Comparison of ENCODE assay signal across 8 mouse cellular contexts in the genomic region with DNA sequence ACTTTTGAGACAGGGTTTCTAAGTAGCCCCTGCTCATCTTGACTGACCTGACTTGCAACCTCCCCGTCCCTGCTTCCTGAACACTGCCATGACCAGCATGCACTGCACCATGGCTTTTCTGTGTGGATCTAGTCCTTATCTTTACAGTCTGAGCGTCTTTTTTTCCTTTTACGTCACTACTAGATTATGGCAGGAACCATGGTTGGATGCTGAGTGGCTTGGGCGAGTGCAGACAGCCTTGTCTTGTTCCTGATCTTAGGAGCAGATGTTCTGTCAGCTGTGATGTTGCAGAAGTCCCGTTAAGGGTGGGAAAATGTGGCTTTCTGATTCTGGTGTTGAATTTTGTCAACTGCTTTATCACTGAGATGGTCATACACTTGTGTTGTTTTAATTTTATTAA. TPM values are rescaled to one million over a fixed set of nuclear protein-coding genes. Genes with fewer than 3 reads are reported as not detected.
DNase-seq lines count a peak whose midpoint lies in the region; ATAC-seq and TF ChIP-seq lines count a peak whose summit lies in the region.

No protein-coding gene starts in this region.

- H3K4me1 ChIP-seq in G1E (ENCODE audit: insufficient read depth, low read depth, low read length) = peaks cover 42% of the 10 kb centered on the region
- peaks cover 75% of the 10 kb centered on the region for H3K4me1 ChIP-seq in hindbrain, embryonic 10.5 days (replicated peaks)

- no peak for TF ChIP-seq CTCF in G1E (IDR thresholded peaks at IDR 0.05; ENCODE audit: low read depth, low read length)

- WGBS in hindbrain, embryonic 10.5 days = 30% methylated on average over 5 of the region's 5 CpGs

- peak overlapping the region; percentile 89 for H3K27ac ChIP-seq in hindbrain, embryonic 10.5 days

- peaks cover 4% of the 10 kb centered on the region for H3K9me3 ChIP-seq in G1E (replicated peaks)
- no peaks in the 10 kb centered on the region for H3K9me3 ChIP-seq in hindbrain, embryonic 10.5 days

- peaks cover 27% of the 10 kb centered on the region for H3K36me3 ChIP-seq in G1E (replicated peaks)
- H3K36me3 ChIP-seq in hindbrain, embryonic 10.5 days = peaks cover 19% of the 10 kb centered on the region

- peak; percentile 36 for DNase-seq in G1E (ENCODE audit: low spot score)
- DNase-seq in hindbrain, embryonic 10.5 days (ENCODE audit: low spot score) = no peak
- DNase-seq in adrenal gland, adult 8-10 months = no peak
- DNase-seq in T-cell, adult 2 months (ENCODE audit: low spot score) = no peak
- no peak for DNase-seq in layer of hippocampus, adult 9-11 months

- no peak overlapping the region; the same call in 1 of the 2 replicates for H3K4me3 ChIP-seq in G1E (ENCODE audit: low read depth, low read length)
- peak overlapping the region; percentile 38 for H3K4me3 ChIP-seq in hindbrain, embryonic 10.5 days

- no peaks in the 10 kb centered on the region for H3K27me3 ChIP-seq in G1E (ENCODE audit: insufficient read depth, low read length)
- no peaks in the 10 kb centered on the region for H3K27me3 ChIP-seq in hindbrain, embryonic 10.5 days (ENCODE audit: insufficient read depth, poor library complexity, severe bottlenecking)

- peak; percentile 78 for ATAC-seq in G1E (ENCODE audit: extremely low read depth, insufficient number of reproducible peaks, low FRiP score, poor library complexity, severe bottlenecking)
- ATAC-seq in common myeloid progenitor, adult 5-6 weeks (replicated peaks; ENCODE audit: low read depth, poor library complexity, severe bottlenecking) = peak; percentile 57
- peak; percentile 83 for ATAC-seq in megakaryocyte-erythroid progenitor cell, adult 5-6 weeks (replicated peaks; ENCODE audit: low FRiP score, low TSS enrichment, poor library complexity, severe bottlenecking)
- no peak for ATAC-seq in monocyte, adult 5-6 weeks (replicated peaks; ENCODE audit: insufficient number of reproducible peaks, low FRiP score, low TSS enrichment, poor library complexity, severe bottlenecking)

RNA-seq across cellular contexts. Expression of gene Trak1, which starts 34.1 kb away (rescaled TPM):
- total RNA-seq in G1E (2014; fragmentation: Nextera tagmentation) (35.3 and 35.7 TPM in 2 replicates), G1E (2017) (13.6 and 14.6 TPM in 2 replicates)
- polyA plus RNA-seq in G1E (2012) = 20.2 and 21.3 TPM in 2 replicates
- total RNA-seq in common myeloid progenitor, adult 5-6 weeks (2017) = 25.4 and 32.3 TPM in 2 replicates
- polyA plus RNA-seq in hindbrain, embryonic 10.5 days (2016; fragmentation: Nextera tagmentation; extraction: Ambion mirVana) = 24.1 and 33.1 TPM in 2 replicates
- 45.6 and 50.2 TPM in 2 replicates for total RNA-seq in megakaryocyte-erythroid progenitor cell, adult 5-6 weeks (2014; fragmentation: Nextera tagmentation)
- 14.2 and 23.2 TPM in 2 replicates for total RNA-seq in megakaryocyte-erythroid progenitor cell, adult 5-6 weeks (2017)
- 10 to 100 TPM; 59.3 to 80.6 (median 74.3) TPM for total RNA-seq in adrenal gland, adult 8-10 months (2022)
- 26.0 to 55.3 TPM (median 29.2 TPM) in 3 replicates for total RNA-seq in monocyte, adult 5-6 weeks (2017)

RNA-seq across cellular contexts. Expression of gene Ulk4, which starts 54.4 kb away (rescaled TPM):
- 1.3 and 1.6 TPM in 2 replicates for total RNA-seq in G1E (2014; fragmentation: Nextera tagmentation)
- 3.2 and 3.8 TPM in 2 replicates for total RNA-seq in G1E (2017)
- polyA plus RNA-seq in G1E (2012) = 0.52 and 0.64 TPM in 2 replicates
- total RNA-seq in common myeloid progenitor, adult 5-6 weeks (2017) = 4.0 and 6.4 TPM in 2 replicates
- polyA plus RNA-seq in hindbrain, embryonic 10.5 days (2016; fragmentation: Nextera tagmentation; extraction: Ambion mirVana) = 123 and 131 TPM in 2 replicates
- 0.24 and 1.1 TPM in 2 replicates for total RNA-seq in megakaryocyte-erythroid progenitor cell, adult 5-6 weeks (2014; fragmentation: Nextera tagmentation)
- 2.0 and 2.7 TPM in 2 replicates for total RNA-seq in megakaryocyte-erythroid progenitor cell, adult 5-6 weeks (2017)
- total RNA-seq in adrenal gland, adult 8-10 months (2022) = 1 to 10 TPM; 1.7 to 4.8 (median 2.6) TPM
- 1.1 to 7.0 TPM (median 3.2 TPM) in 3 replicates for total RNA-seq in monocyte, adult 5-6 weeks (2017)
